Mouse (Mus musculus): Measurements from ENCODE around the gene Cep83.

DNA sequence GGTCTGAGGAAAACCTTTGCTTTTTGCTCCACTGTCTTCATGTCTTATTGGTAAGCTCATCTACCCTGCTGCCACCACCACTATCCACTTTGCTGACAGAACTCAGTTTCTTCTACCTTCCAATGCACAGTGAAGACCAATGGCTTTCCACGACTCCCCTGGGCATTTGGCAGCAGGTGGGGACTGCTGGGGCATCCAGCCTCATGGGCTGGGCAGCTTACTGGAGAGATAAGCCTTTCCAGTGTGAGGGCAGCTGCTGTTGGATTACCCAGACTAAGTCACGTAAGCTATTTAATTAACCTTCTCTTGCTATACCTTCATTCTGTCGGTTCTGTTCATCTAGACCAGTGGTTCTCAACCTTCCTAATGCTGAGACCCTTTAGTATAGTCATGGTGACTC lies 129.7 kb downstream of the Cep83 start:
- TF ChIP-seq EP300 (IDR thresholded peaks at IDR 0.05; ENCODE audit: insufficient read depth, low read depth, low read length) (no peak), CTCF (IDR thresholded peaks at IDR 0.05) (no peak), POLR2A (IDR thresholded peaks at IDR 0.05; ENCODE audit: insufficient read depth, low read depth, low read length) (no peak)

Measured in heart, adult 2 months (tissue).